Mouse (Mus musculus): ENCODE results near the gene Dus3l. TPM values are rescaled to one million over a fixed set of nuclear protein-coding genes. Genes with fewer than 3 reads are reported as not detected.

Dus3l gene
- polyA plus RNA-seq, 1 experiment from 2014 or later, result 17.2 TPM

Other genes starting within 250 kb of the Dus3l start
- 0.08 and 0.14 TPM in 2 replicates for gene Gm20219, start 210.4 kb upstream of the Dus3l start, polyA plus RNA-seq (2015; fragmentation: Nextera tagmentation; extraction: Ambion mirVana)
- gene Safb2, start 180.2 kb upstream of the Dus3l start, polyA plus RNA-seq (2015; fragmentation: Nextera tagmentation; extraction: Ambion mirVana), result 37.5 and 40.7 TPM in 2 replicates
- gene Safb, start 179.9 kb upstream of the Dus3l start, polyA plus RNA-seq (2015; fragmentation: Nextera tagmentation; extraction: Ambion mirVana), result 44.4 and 59.7 TPM in 2 replicates
- gene 2410015M20Rik, start 155.0 kb upstream of the Dus3l start, polyA plus RNA-seq (2015; fragmentation: Nextera tagmentation; extraction: Ambion mirVana), result 157 and 167 TPM in 2 replicates
- gene Rpl36, start 151.3 kb upstream of the Dus3l start, polyA plus RNA-seq (2015; fragmentation: Nextera tagmentation; extraction: Ambion mirVana), result 1,217 and 1,404 TPM in 2 replicates
- gene Lonp1, start 137.9 kb upstream of the Dus3l start, polyA plus RNA-seq (2015; fragmentation: Nextera tagmentation; extraction: Ambion mirVana), result 41.0 and 42.2 TPM in 2 replicates
- gene Catsperd, start 136.6 kb upstream of the Dus3l start, polyA plus RNA-seq (2015; fragmentation: Nextera tagmentation; extraction: Ambion mirVana), result 0.37 and 0.64 TPM in 2 replicates
- gene Ranbp3, start 91.5 kb upstream of the Dus3l start, polyA plus RNA-seq (2015; fragmentation: Nextera tagmentation; extraction: Ambion mirVana), result 49.6 and 50.8 TPM in 2 replicates
- gene Ndufa11, start 47.0 kb upstream of the Dus3l start, polyA plus RNA-seq (2015; fragmentation: Nextera tagmentation; extraction: Ambion mirVana), result 229 and 268 TPM in 2 replicates
- 2.6 and 3.2 TPM in 2 replicates for gene Vmac, start 46.7 kb upstream of the Dus3l start, polyA plus RNA-seq (2015; fragmentation: Nextera tagmentation; extraction: Ambion mirVana)
- 1.00 and 1.0 TPM in 2 replicates for gene Nrtn, start 7.2 kb upstream of the Dus3l start, polyA plus RNA-seq (2015; fragmentation: Nextera tagmentation; extraction: Ambion mirVana)
- 0.45 and 0.61 TPM in 2 replicates for gene Prr22, start 5.5 kb downstream of the Dus3l start, polyA plus RNA-seq (2015; fragmentation: Nextera tagmentation; extraction: Ambion mirVana)
- 10.1 and 10.7 TPM in 2 replicates for gene Rfx2, start 66.3 kb downstream of the Dus3l start, polyA plus RNA-seq (2015; fragmentation: Nextera tagmentation; extraction: Ambion mirVana)
- not detected in 2 replicates for gene Acsbg2, start 109.7 kb downstream of the Dus3l start, polyA plus RNA-seq (2015; fragmentation: Nextera tagmentation; extraction: Ambion mirVana)
- gene 1700061G19Rik, start 110.7 kb downstream of the Dus3l start, polyA plus RNA-seq (2015; fragmentation: Nextera tagmentation; extraction: Ambion mirVana), result 0.03 and 0.08 TPM in 2 replicates
- 11.0 and 12.1 TPM in 2 replicates for gene Mllt1, start 170.7 kb downstream of the Dus3l start, polyA plus RNA-seq (2015; fragmentation: Nextera tagmentation; extraction: Ambion mirVana)
- gene Acer1, start 217.4 kb downstream of the Dus3l start, polyA plus RNA-seq (2015; fragmentation: Nextera tagmentation; extraction: Ambion mirVana), result not detected in 2 replicates
- 88.2 and 100.0 TPM in 2 replicates for gene Clpp, start 225.5 kb downstream of the Dus3l start, polyA plus RNA-seq (2015; fragmentation: Nextera tagmentation; extraction: Ambion mirVana)
- 19.7 and 20.9 TPM in 2 replicates for gene Alkbh7, start 232.6 kb downstream of the Dus3l start, polyA plus RNA-seq (2015; fragmentation: Nextera tagmentation; extraction: Ambion mirVana)
- gene Pspn, start 235.3 kb downstream of the Dus3l start, polyA plus RNA-seq (2015; fragmentation: Nextera tagmentation; extraction: Ambion mirVana), result 0.23 TPM in 1 of 2 replicates, not detected in the other
- 64.4 and 73.9 TPM in 2 replicates for gene Gtf2f1, start 246.5 kb downstream of the Dus3l start, polyA plus RNA-seq (2015; fragmentation: Nextera tagmentation; extraction: Ambion mirVana)
- 0.20 and 0.21 TPM in 2 replicates for gene Gm17949, start 246.7 kb downstream of the Dus3l start, polyA plus RNA-seq (2015; fragmentation: Nextera tagmentation; extraction: Ambion mirVana)

All from liver, embryonic 13.5 days (tissue).